Mouse (Mus musculus) brain, embryonic 14.5 days (tissue): ENCODE data around the gene Tmem200b.

Source experiments
- CTCF ChIP-seq: fragments of 200-500 bp; IDR thresholded peaks from 2 replicates; pipeline ENCODE4 v1.5.1; 2012; ENCODE audit warnings: inconsistent platforms, mild to moderate bottlenecking, moderate library complexity, borderline replicate concordance; ENCODE audit not compliant: insufficient read depth, insufficient read length; ENCODE audit errors: extremely low read depth
- POLR2A ChIP-seq: fragments of 200-500 bp; IDR thresholded peaks from 2 replicates; pipeline ENCODE4 v1.6.1; 2012; ENCODE audit warnings: mild to moderate bottlenecking, inconsistent platforms, borderline replicate concordance; ENCODE audit not compliant: poor library complexity, insufficient read depth, insufficient read length, severe bottlenecking; ENCODE audit errors: extremely low read depth

GRCm38 (mm10) chr4:131915821-131916328 lies 5.7 kb upstream of the Tmem200b start:
- TF ChIP-seq CTCF (no peak), POLR2A (no peak)
